Mouse (Mus musculus) adrenal gland, adult 2 months (tissue): Measurements from ENCODE around the gene Oxsm. TPM values are rescaled to one million over a fixed set of nuclear protein-coding genes. Genes with fewer than 3 reads are reported as not detected.

ENCODE experiments used
- DNase-seq: peaks from one replicate; pipeline ENCODE4 v3.0.0; 2021
- polyA plus RNA-seq: library from polyadenylated mRNA; depleted of rRNA; stranded (reverse); fragments of >200 nt; gene quantifications from 2 replicates; pipeline ENCODE4 v1.2.3, GENCODE M21; 2012; rRNA removed
- total RNA-seq, 2 experiments: library from RNA; stranded (reverse); gene quantifications; 2 replicates each; pipeline ENCODE4 v1.2.3; 2021

Gene Oxsm
- total and polyA plus RNA-seq, 3 experiments = 5.2 to 19.9 (median 16.8) TPM

DNA sequence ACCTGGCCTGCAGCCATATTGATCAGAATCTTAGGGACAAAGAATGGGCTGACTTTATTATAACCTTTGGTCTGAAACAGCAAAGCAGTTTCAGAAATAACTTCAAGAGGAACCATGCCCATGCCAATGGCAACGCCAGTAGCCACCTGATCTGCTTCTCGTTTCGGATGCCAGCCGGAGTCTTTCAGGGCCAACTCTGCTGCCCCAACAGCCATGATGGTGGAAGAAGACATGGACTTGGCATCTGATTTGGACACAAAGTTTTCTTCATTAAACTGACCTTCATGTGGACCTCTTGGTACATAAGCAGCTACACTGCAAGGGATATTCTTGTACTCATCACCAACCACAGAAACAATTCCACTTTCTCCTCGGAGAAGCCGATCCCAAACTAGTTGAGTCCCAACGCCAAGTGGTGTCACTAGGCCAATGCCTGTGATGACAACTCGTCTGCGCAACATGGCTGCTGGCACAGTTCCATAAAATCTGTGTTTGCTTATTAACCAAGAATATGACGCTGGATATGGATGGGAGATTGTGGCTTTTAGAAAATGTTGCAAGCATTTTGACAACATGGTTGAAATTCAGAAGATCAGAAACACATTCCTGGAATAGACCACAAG, 7.3 kb downstream of the Oxsm start:
- DNase-seq = peak; percentile 9

DNA sequence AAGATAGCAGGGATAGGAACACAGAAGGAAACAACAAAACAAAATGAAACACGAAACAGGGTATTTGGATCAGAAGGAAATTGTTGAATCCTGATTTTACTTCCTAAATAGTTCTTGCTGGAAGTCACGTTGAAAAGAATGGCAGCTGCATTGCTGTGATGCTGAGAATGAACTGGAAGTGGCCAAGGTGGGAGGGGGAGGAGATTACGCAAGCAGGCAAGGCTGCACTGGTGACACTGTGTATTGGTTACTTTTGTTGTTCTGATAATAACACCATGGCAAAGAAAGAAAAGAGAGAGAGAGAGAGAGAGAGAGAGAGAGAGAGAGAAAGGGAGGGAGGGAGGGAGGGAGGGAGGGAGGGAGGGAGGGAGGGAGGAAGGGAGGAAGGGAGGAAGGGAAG, 13.1 kb downstream of the Oxsm start:
- no peak for DNase-seq

DNA sequence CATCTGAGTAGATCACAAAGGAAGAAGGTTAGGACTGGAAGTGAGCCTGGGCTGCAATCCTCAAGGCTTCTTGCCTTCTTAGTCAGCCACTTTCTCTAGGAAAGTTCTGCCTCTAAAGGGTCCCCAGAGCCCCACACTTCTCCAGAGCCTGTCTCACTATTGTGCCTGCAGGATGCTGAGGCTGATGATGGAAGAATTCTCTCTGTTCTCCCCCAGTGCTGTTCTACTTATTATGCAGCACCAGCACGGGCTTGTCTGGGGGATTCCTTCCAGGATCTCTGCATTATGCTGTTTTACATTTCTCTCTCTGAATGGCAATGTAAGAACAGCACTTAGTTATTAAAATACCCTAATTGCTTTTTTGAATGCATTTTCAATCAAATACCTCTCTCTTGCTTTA, 16.1 kb downstream of the Oxsm start:
- no peak for DNase-seq

DNA sequence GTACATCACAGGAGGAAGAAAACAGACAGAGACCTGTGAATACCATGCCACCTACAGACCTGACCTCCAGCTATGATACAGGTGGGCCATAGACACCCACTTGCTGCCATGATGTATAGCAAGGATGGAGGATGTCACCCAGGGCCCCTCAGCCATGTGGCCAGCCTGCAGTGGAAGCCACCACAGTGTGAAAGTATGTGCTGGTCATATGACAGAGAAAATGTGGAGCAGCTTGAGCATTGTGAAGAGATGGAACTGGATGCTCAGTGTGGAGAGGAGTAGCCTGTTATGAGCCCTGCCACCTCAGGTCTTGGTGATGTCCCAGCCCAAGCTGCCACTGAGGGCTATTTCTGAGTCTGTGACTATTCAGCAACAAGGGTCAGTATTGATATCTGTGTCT, 19.0 kb downstream of the Oxsm start:
- no peak for DNase-seq

DNA sequence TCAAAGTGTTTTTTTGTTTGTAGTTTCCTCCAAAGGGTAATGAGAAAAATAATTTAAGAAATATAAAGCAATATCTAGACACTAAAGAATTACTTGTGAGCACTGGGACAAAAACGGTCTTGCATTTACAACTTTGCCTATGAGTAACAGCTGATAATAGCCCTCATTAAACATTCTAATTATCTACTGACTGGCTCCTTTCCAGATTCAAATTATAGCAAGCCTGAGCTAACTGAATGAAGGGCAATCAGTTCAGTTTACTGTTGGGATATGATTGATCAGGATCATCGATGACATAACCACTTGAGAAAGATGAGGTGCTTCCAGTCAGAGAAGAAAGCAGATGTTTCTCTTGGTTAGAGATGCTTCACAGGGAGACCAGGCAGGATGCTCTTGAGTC, 20.2 kb downstream of the Oxsm start:
- no peak for DNase-seq

DNA sequence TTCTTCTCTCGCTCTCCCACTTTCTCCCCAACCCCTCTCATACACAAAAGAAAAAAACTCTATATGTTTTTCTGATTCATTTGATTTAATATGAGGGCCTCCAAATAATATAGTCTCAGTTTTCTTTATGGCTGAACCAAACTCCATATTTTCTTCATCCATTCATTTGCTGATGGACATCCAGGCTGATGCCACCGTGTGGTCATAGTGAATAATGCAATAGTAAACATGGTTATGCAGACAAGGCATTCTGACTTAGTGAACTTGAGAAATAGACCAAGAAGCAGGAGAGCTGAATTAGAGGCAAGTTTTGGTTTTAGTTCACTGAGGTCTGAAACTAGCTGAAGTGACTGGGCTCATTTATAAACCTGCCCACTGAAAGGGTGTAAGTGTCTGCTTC, 30.6 kb downstream of the Oxsm start:
- DNase-seq = peak; percentile 13

DNA sequence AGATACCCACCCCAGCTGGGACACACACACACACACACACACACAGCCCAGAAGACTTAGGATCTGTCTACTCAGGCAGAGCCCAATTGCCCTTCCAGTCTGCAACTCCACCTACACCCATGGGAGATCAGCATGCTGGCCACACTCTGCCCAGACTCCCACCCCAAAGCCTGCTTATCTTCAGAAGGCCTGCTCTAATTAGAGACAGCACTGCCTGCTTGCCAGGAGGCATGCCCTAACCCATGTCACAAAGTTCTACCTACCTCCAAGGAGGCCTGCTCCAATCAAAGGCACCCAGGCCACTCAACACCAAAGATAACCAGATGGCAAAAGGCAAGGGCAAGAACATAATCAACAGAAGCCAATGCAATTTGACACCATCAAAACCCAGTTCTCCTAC, 41.9 kb downstream of the Oxsm start:
- no peak for DNase-seq

DNA sequence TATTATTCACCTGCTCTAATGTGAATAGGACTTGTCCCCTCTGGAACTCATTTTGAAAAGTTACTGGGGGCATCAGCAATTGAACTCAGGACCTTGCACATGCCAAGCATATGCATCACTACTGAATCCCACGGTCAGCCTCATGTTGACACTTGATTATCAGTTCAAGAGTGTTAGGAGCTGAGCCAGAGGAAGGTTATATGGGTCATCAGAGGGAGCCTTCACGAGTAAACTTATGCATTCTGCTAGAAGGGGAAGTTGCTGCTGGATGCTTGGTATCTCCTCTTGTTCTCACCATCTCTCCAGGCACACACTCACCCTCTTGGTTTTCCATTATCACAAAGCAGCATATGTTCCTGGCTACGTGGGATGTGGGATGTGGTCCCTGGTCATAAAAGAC, 47.9 kb downstream of the Oxsm start:
- DNase-seq = no peak

DNA sequence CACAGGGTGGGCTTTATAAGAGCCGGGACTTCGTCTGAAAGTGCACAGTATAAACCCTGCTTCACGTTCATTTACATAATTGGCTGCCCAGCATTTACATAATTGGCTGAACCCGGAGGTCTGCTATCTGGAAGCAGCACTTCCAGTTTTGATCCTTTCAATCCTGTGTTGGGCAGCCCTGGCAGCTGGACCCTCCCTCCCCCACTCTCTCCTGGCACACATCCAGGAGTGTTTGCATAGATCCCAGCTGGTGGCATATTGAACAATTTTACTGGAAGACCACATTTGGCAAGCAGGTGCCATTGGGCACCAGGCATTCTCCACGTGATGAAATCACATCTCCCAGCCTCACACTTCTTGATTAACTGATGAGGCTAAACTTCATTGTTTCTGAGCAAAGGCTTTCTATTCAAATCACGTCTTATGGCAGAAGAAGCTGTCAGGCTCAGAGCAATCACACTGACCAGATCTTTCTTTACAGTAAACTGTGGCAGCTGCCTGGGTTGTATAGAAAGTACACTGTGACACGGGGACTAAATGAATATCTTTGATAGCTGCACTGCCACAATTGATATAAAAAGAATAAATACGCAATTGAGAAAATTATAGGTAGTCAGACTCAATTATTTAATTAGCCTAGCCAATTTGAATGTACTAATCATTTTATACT, 48.5 kb downstream of the Oxsm start:
- no peak for DNase-seq

DNA sequence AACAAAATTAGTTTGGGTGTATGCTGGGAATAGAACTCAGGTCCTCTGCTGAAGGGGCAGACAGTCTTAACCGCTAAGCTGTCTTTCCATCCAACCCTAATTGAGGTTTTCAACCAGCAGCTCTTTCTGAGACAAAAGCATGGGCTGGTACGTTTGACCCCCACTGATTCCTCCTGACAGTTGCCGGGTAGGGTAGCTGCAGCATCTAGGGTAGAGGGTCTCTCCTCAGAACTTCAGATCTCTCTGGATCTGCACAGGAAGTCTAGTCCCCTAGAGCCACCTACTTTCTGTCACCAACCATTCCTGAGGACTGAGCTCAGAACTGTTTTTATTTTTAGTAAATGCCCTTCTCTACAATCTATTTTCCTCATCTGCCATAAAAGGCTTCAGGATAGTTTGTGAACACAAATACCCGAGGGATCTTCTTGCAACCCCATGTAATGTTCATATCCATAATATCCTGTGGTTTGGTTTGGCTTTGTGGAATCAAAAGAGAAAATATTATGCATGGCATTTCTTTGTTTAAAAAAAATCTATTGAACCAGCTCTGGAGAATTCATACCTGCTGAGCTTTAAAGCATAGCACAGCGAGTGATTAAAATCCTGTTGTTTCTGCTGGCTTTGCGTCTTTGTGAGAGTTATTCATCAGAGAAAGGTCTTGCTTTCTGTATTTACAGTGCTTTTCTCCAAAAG, 49.2 kb downstream of the Oxsm start:
- no peak for DNase-seq

DNA sequence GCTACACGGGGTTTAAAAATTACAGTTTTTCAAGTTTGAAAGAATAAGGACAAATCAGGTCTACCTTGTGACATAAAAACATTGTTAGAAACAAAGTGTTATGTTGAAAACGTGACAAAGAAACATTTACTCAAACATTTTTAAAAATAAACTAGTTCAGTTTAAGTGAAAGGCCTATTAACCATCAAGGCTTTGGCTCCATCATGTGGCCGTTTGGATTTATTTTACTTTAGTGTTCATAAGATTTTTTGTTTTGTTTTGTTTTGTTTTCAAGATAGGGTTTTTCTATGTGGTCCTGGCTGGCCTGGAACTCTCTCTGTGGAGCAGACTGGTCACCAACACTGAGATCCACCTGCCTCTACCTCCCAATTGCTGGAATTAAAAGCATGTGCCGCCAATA, 53.1 kb downstream of the Oxsm start:
- no peak for DNase-seq

DNA sequence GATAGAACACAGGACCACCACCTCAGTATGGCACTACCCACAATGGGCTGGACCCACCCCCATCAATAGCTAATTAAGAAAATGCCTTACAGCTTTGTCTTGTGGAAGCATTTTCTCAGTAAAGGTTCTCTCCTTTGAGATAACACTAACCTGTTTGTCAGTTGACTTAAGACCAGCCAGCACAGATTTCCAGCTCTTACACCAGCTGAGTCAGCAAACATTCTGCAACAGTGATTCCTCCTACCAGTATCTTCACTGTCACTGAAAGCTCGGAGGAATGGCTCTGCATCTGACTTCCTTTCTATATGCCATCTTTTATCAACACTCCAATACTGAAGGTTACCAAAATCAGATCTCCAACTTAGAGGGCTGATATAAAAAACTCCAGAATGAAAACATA, 54.1 kb downstream of the Oxsm start:
- no peak for DNase-seq

DNA sequence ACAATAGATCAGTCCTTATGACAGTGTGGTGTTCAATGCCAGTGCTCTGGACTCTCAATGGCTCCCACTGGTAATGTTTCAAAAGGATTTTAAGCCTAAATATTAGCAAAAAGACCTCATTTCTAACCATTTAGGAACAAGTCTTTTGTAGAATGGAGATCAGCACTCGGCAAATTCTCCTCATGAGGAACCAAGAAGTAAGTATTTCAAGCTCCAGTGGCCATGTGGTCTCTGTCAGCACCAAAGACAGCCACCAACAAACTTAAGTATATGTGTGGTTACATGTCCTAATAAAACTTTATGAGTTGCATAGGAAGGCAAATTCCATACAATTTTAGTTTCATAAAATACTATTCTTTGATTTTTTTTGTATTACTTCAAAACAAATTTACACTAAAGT, 55.5 kb downstream of the Oxsm start:
- DNase-seq = no peak

DNA sequence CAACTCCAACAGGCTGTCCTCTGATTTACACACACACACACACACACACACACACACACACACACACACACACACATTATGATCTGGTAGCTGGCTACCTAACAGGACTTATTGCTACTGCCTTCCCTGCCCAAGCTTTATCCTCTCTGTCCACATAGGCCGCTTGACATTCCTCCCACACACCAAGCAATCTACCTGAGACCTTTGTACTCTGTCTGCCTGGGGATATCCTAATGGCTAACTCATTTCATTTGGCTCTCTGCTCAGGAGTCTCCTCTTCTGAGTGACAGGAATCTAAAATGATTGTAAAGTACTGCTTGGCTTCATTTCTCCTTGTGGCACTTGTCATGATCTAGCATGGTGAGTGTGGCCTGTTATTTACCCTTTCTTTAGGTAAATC, 60.5 kb downstream of the Oxsm start:
- no peak for DNase-seq

Other genes with a start within 250 kb of the Oxsm start
- 10 to 100 TPM; 50.6 to 55.0 TPM for gene Ngly1, start 528 bp downstream of the Oxsm start, total RNA-seq
- gene Ngly1, start 528 bp downstream of the Oxsm start, polyA plus RNA-seq = 67.2 and 68.1 TPM in 2 replicates
- gene Top2b, start 115.4 kb upstream of the Oxsm start, total RNA-seq = 10 to 100 TPM; 68.7 to 80.1 TPM
- gene Top2b, start 115.4 kb upstream of the Oxsm start, polyA plus RNA-seq = 4.3 and 5.6 TPM in 2 replicates